Mouse (Mus musculus) liver, embryonic 11.5 days (tissue): ENCODE measurements around the gene Gpc5. TPM values are rescaled to one million over a fixed set of nuclear protein-coding genes. Genes with fewer than 3 reads are reported as not detected.

ENCODE experiments used
- ATAC-seq: fragments of 200-750 bp; cut with Nextera tagmentation; replicated peaks from 2 replicates; pipeline ENCODE4 v1.8.0; 2017; ENCODE audit warnings: moderate number of reproducible peaks, mild to moderate bottlenecking, moderate TSS enrichment, moderate library complexity; ENCODE audit not compliant: low FRiP score
- DNase-seq: peaks from one replicate; pipeline ENCODE4 v3.0.0-alpha.2; 2017; ENCODE audit warnings: low spot score
- H3K27ac ChIP-seq: fragments of 300-500 bp; sonication (generic); 2 replicates; pipeline ENCODE4 v1.5.1; 2014; ENCODE audit warnings: mild to moderate bottlenecking, low read depth, low read length, control low read depth
- H3K27me3 ChIP-seq: fragments of 300-500 bp; sonication (generic); replicated peaks from 2 replicates; pipeline ENCODE4 v1.6.1; 2014; ENCODE audit warnings: low read length, mixed read lengths; ENCODE audit not compliant: control insufficient read depth, insufficient read depth
- H3K36me3 ChIP-seq: fragments of 300-500 bp; sonication (generic); 2 replicates; pipeline ENCODE4 v1.6.1; 2014; ENCODE audit warnings: mild to moderate bottlenecking, low read length, moderate library complexity, mixed read lengths; ENCODE audit not compliant: control insufficient read depth, insufficient read depth
- H3K4me1 ChIP-seq: fragments of 300-500 bp; sonication (generic); replicated peaks from 2 replicates; pipeline ENCODE4 v1.6.1; 2014; ENCODE audit warnings: low read length, mixed read lengths; ENCODE audit not compliant: control insufficient read depth, insufficient read depth
- H3K4me2 ChIP-seq: fragments of 300-500 bp; sonication (generic); 2 replicates; pipeline ENCODE4 v1.6.1; 2014; ENCODE audit warnings: mild to moderate bottlenecking, control low read depth, moderate library complexity
- H3K4me3 ChIP-seq: fragments of 300-500 bp; sonication (generic); 2 replicates; pipeline ENCODE4 v1.5.1; 2014; ENCODE audit warnings: low read depth, low read length, control low read depth
- H3K9ac ChIP-seq: fragments of 300-500 bp; sonication (generic); 2 replicates; pipeline ENCODE4 v1.6.1; 2014; ENCODE audit warnings: low read depth, low read length, control low read depth
- H3K9me3 ChIP-seq: fragments of 300-500 bp; sonication (generic); 2 replicates; pipeline ENCODE4 v1.6.1; 2016; ENCODE audit warnings: low read length, inconsistent platforms, mixed read lengths; ENCODE audit not compliant: control insufficient read depth
- WGBS: fragments of 180-500 bp; shearing (Covaris S2); extraction: QIAGEN DNeasy Blood & Tissue Kit; methylation state at CpG from one replicate; pipeline ENCODE4 v1.1.7; 2014; 5-methylcytosine and 5-hydroxymethylcytosine counted together
- polyA plus RNA-seq: library from polyadenylated mRNA; unstranded; fragments of >200 nt; fragmentation: Nextera tagmentation; extraction: Ambion mirVana; gene quantifications from 2 replicates; pipeline ENCODE4 v1.2.1, GENCODE M21; 2014

Gene Gpc5
- polyA plus RNA-seq, 1 experiment from 2014 or later: 0.12 TPM

GRCm38 (mm10) chr14:115998931-115999330 lies 906.9 kb downstream of the Gpc5 start:
- Histone ChIP-seq H3K4me2 (no peak overlapping the region), H3K27ac (no peak overlapping the region), H3K4me3 (no peak overlapping the region), H3K4me1 (no peaks in the 10 kb centered on the region), H3K9me3 (no peaks in the 10 kb centered on the region), H3K9ac (no peak overlapping the region), H3K36me3 (no peaks in the 10 kb centered on the region), H3K27me3 (no peaks in the 10 kb centered on the region)
- DNase-seq (no peak), ATAC-seq (no peak)
- WGBS: 66% methylated on average over 4 of the region's 4 CpGs

DNA sequence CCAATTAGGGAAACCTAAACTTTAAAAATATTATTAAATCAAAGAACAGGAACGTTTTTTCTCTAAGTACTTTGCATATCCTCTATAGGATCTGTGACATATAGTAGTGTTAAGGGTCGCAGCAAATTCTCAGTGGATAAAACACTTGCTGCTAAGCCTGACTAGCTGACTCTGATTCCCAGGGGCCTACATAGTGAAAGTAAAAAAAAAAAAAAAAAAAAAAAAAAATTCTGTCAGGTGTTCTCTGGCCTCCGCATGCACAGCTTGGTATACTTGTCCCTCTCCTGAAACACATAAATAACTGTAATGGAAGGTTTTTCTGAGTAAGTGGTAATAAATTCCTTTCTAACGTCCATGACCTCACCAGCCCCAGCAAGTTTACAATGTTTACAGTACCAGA lies 995.0 kb downstream of the Gpc5 start:
- Histone ChIP-seq H3K36me3 (no peaks in the 10 kb centered on the region), H3K27me3 (no peaks in the 10 kb centered on the region), H3K4me3 (no peak overlapping the region), H3K4me2 (no peak overlapping the region), H3K4me1 (no peaks in the 10 kb centered on the region), H3K9me3 (no peaks in the 10 kb centered on the region), H3K9ac (no peak overlapping the region), H3K27ac (no peak overlapping the region)
- WGBS: 68% methylated on average over 4 of the region's 4 CpGs
- DNase-seq (no peak), ATAC-seq (no peak)

- H3K27me3 ChIP-seq: no peaks in the 10 kb centered on the region
- ATAC-seq (no peak), DNase-seq (no peak)
- H3K4me3 ChIP-seq: no peak overlapping the region
- H3K4me2 ChIP-seq: no peak overlapping the region
- no peaks in the 10 kb centered on the region for H3K9me3 ChIP-seq
- H3K9ac ChIP-seq: no peak overlapping the region
- no peaks in the 10 kb centered on the region for H3K4me1 ChIP-seq
- H3K36me3 ChIP-seq: no peaks in the 10 kb centered on the region
- WGBS: 91% methylated on average over 1 of the region's 1 CpGs
- H3K27ac ChIP-seq: no peak overlapping the region
Observed at GRCm38 (mm10) chr14:116127943-116128342, 1035.9 kb downstream of the Gpc5 start.

GRCm38 (mm10) chr14:116137330-116137729 lies 1045.3 kb downstream of the Gpc5 start:
- Histone ChIP-seq H3K27me3 (no peaks in the 10 kb centered on the region), H3K4me1 (no peaks in the 10 kb centered on the region), H3K4me2 (no peak overlapping the region), H3K27ac (no peak overlapping the region), H3K9me3 (no peaks in the 10 kb centered on the region), H3K36me3 (no peaks in the 10 kb centered on the region), H3K4me3 (no peak overlapping the region), H3K9ac (no peak overlapping the region)
- DNase-seq (no peak), ATAC-seq (no peak)
- WGBS: 68% methylated on average over 5 of the region's 5 CpGs

DNA sequence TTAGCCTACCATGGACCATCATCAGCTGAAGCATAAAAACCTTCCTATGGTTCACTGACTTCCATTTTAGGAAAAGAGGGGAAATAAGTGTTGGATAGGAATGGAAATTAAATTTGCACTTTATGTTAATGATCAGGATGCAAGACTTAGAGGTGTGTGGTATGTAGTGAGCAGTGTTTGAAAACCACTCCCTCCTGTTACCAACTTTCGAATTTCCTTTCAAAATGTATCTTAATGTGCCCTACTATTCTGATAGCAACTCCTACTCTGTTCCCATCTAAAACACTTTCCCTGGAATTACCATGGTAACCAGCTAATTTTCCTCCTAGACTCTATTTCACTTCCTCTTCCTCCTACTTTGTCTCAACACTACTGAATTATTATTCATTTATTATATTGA lies 1045.8 kb downstream of the Gpc5 start:
- no peak overlapping the region for H3K4me3 ChIP-seq
- no peaks in the 10 kb centered on the region for H3K4me1 ChIP-seq
- no peaks in the 10 kb centered on the region for H3K27me3 ChIP-seq
- WGBS: 61% methylated on average over 1 of the region's 1 CpGs
- no peak overlapping the region for H3K27ac ChIP-seq
- H3K36me3 ChIP-seq: no peaks in the 10 kb centered on the region
- no peaks in the 10 kb centered on the region for H3K9me3 ChIP-seq
- DNase-seq (no peak), ATAC-seq (no peak)
- no peak overlapping the region for H3K4me2 ChIP-seq
- H3K9ac ChIP-seq: no peak overlapping the region

GRCm38 (mm10) chr14:116162586-116162985 lies 1070.6 kb downstream of the Gpc5 start:
- H3K9ac ChIP-seq: no peak overlapping the region

DNA sequence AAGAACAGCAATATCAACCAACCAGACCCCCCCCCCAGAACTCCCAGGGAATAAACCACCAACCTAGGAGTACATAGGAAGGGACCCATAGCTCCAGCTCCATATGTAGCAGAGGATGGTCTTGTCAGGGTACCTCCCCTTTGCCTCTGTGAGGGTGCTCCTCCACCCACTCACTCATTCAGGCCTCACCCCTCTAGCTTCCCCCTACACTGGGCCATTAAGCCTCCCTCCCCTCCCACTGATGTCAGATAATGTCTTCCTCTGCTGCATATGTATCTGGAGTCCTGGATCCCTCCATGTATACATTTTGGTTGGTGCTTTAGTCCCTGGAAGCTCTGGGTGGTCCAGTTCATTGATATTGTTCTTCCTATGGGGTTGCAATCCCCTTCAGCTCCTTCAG lies 1075.4 kb downstream of the Gpc5 start:
- no peak for ATAC-seq
- Histone ChIP-seq H3K4me3 (no peak overlapping the region), H3K36me3 (no peaks in the 10 kb centered on the region), H3K9me3 (no peaks in the 10 kb centered on the region), H3K4me2 (no peak overlapping the region), H3K27me3 (no peaks in the 10 kb centered on the region), H3K9ac (no peak overlapping the region), H3K4me1 (no peaks in the 10 kb centered on the region), H3K27ac (no peak overlapping the region)
- DNase-seq: no peak

More at GRCm38 (mm10) chr14:116162586-116162985, 1070.6 kb downstream of the Gpc5 start:
- Histone ChIP-seq H3K36me3 (no peaks in the 10 kb centered on the region), H3K4me3 (no peak overlapping the region), H3K27ac (no peak overlapping the region), H3K4me1 (no peaks in the 10 kb centered on the region), H3K9me3 (no peaks in the 10 kb centered on the region), H3K27me3 (no peaks in the 10 kb centered on the region), H3K4me2 (no peak overlapping the region)
- DNase-seq (no peak), ATAC-seq (no peak)
- 78% methylated on average over 2 of the region's 2 CpGs for WGBS

DNA sequence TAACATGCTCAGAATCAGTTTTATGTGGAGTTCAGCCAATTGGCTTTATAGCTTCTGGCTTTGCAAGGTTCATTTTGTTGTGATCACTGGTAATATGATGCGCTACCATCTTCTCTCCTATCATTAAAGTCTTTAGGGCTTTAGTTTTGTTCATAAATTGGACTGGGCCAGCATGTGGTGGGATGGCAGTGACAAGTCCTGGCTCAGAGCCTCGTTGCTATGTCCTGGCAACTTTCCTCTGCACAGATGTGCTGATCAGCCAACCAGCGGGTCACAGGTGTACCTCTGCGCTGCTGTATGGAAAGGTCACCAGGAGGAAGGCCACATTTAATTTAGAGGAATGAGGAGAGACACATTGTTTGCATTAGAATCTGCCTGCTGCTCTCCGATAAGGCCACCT lies 1077.1 kb downstream of the Gpc5 start:
- WGBS: 74% methylated on average over 5 of the region's 5 CpGs
- Histone ChIP-seq H3K27me3 (no peaks in the 10 kb centered on the region), H3K36me3 (no peaks in the 10 kb centered on the region), H3K4me3 (no peak overlapping the region), H3K4me2 (no peak overlapping the region), H3K4me1 (no peaks in the 10 kb centered on the region), H3K27ac (no peak overlapping the region), H3K9me3 (no peaks in the 10 kb centered on the region), H3K9ac (no peak overlapping the region)
- DNase-seq (no peak), ATAC-seq (no peak)

DNA sequence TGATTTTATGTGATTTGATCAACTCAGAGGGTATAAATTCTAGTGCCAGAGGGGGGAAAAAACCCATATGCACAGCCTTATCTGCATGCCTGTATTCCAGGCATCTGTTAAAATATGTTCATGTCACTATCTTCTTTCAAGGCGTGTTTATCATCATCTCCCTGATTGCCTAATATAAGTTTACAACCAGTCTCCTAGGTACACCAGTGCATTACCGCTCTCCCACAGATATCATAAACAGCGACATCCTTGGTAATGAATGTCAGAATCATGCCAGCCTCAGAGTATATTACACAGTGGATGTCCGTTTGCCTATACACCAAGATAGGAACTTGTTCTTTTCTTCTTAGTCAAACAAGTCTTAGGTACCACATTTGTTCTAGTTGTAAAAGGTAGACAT lies 1095.0 kb downstream of the Gpc5 start:
- ATAC-seq (no peak), DNase-seq (no peak)
- Histone ChIP-seq H3K4me3 (no peak overlapping the region), H3K27me3 (no peaks in the 10 kb centered on the region), H3K4me2 (no peak overlapping the region), H3K27ac (no peak overlapping the region), H3K9me3 (no peaks in the 10 kb centered on the region), H3K36me3 (no peaks in the 10 kb centered on the region), H3K4me1 (no peaks in the 10 kb centered on the region), H3K9ac (no peak overlapping the region)
- 73% methylated on average over 4 of the region's 4 CpGs for WGBS
